Mouse (Mus musculus) left cerebral cortex, postnatal 10 days (tissue): Measurements from ENCODE around the gene Hfe2. TPM values are rescaled to one million over a fixed set of nuclear protein-coding genes. Genes with fewer than 3 reads are reported as not detected.
"Not testable (repeated sequence)": the region's sequence is repeated elsewhere in the genome, so short reads cannot be mapped to it uniquely, and the experiment has no call there.

Source experiments
- DNase-seq, 2 experiments: peaks; one replicate each; pipeline ENCODE4 v3.0.0; 2021 to 2022; ENCODE audit warnings: low spot score in 2 of 2, mixed read lengths in 1 of 2; ENCODE audit errors: extremely low spot score in 1 of 2
- intact Hi-C: fragments of 180-260 bp; cut with DNase I; formaldehyde crosslinking; loops from one replicate; pipeline ENCODE4 v1.15.1; 2025
- total RNA-seq, 2 experiments: library from RNA; stranded (reverse); gene quantifications; 2 replicates each; pipeline ENCODE4 v1.2.3; 2021

The Hfe2 gene
- under 1 TPM; 0.39 to 0.57 TPM for total RNA-seq

GRCm38 (mm10) chr3:96524914-96525313, at the start of gene Hfe2:
TSS of gene Hfe2 (plus strand) at chr3:96525172.
- intact Hi-C loops = no loop called here
- no peak for DNase-seq

GRCm38 (mm10) chr3:96477084-96477483, 47.9 kb upstream of the Hfe2 start:
- intact Hi-C loops = no loop called here

GRCm38 (mm10) chr3:96477558-96477957, 47.4 kb upstream of the Hfe2 start:
- intact Hi-C loops = no loop called here

More at GRCm38 (mm10) chr3:96477084-96477483, 47.9 kb upstream of the Hfe2 start:
- DNase-seq = no peak

GRCm38 (mm10) chr3:96479249-96479648, 45.7 kb upstream of the Hfe2 start:
- no peak for DNase-seq
- intact Hi-C loops = no loop called here

More at GRCm38 (mm10) chr3:96477558-96477957, 47.4 kb upstream of the Hfe2 start:
- DNase-seq = no peak

GRCm38 (mm10) chr3:96480684-96481270, 44.2 kb upstream of the Hfe2 start:
- intact Hi-C loops = no loop called here
- no peak for DNase-seq

- DNase-seq = no peak
- intact Hi-C loops = no loop called here
These were observed 43.1 kb upstream of the Hfe2 start for GRCm38 (mm10) chr3:96481856-96482255.

GRCm38 (mm10) chr3:96482451-96482850, 42.5 kb upstream of the Hfe2 start:
- intact Hi-C loops = no loop called here

GRCm38 (mm10) chr3:96483044-96483443, 41.9 kb upstream of the Hfe2 start:
- intact Hi-C loops, DNase-seq: not testable (repeated sequence)

More at GRCm38 (mm10) chr3:96482451-96482850, 42.5 kb upstream of the Hfe2 start:
- no peak for DNase-seq

- intact Hi-C loops = no loop called here
- DNase-seq = no peak
These were observed 41.0 kb upstream of the Hfe2 start for GRCm38 (mm10) chr3:96483946-96484345.

GRCm38 (mm10) chr3:96484921-96485320, 40.1 kb upstream of the Hfe2 start:
- intact Hi-C loops = no loop called here
- no peak for DNase-seq

- no peak for DNase-seq
- intact Hi-C loops = no loop called here
These were observed 39.6 kb upstream of the Hfe2 start for GRCm38 (mm10) chr3:96485361-96485760.

GRCm38 (mm10) chr3:96486064-96486827, 38.7 kb upstream of the Hfe2 start:
- DNase-seq, intact Hi-C loops: not testable (repeated sequence)

- DNase-seq, intact Hi-C loops: not testable (repeated sequence)
These were observed 38.0 kb upstream of the Hfe2 start for GRCm38 (mm10) chr3:96486828-96487559.

- peak in 1 of 2 experiments; percentile 49 for DNase-seq
- intact Hi-C loops = no loop called here
These were observed 37.2 kb upstream of the Hfe2 start for GRCm38 (mm10) chr3:96487596-96488289.

GRCm38 (mm10) chr3:96488290-96488906, 36.6 kb upstream of the Hfe2 start:
- intact Hi-C loops, DNase-seq: not testable (repeated sequence)

GRCm38 (mm10) chr3:96488907-96489629, 35.9 kb upstream of the Hfe2 start:
- intact Hi-C loops, DNase-seq: not testable (repeated sequence)

GRCm38 (mm10) chr3:96489636-96490035, 35.3 kb upstream of the Hfe2 start:
- intact Hi-C loops, DNase-seq: not testable (repeated sequence)

- intact Hi-C loops = not testable (repeated sequence)
These were observed 30.5 kb upstream of the Hfe2 start for GRCm38 (mm10) chr3:96494456-96494855.

More at GRCm38 (mm10) chr3:96494456-96494855, 30.5 kb upstream of the Hfe2 start:
- DNase-seq = not testable (repeated sequence)
